Mouse (Mus musculus) ES-CJ7 (cell line): ENCODE measurements at regions not wholly inside any gene's neighbourhood (a gene's known extent, or its start where the extent isn't known, plus 50 kb on each side); places are given as distances from the start of the nearest gene placed in this dataset.
"Not testable (repeated sequence)": the region's sequence is repeated elsewhere in the genome, so short reads cannot be mapped to it uniquely, and the experiment has no call there.

Experiments
- DNase-seq: peaks from one replicate; pipeline ENCODE4 v3.0.0; 2011; ENCODE audit warnings: low read depth, low spot score

- DNase-seq, result no peak
Measured at GRCm38 (mm10) chr12:93151530-93151929, 1302.6 kb upstream of the Sel1l start.

- DNase-seq, result no peak
Measured at GRCm38 (mm10) chr12:93142265-93142664, 1293.3 kb upstream of the Sel1l start.

GRCm38 (mm10) chr12:93136395-93136794 is 1287.4 kb upstream of the Sel1l start:
- no peak for DNase-seq

GRCm38 (mm10) chr12:93122216-93122615 is 1273.3 kb upstream of the Sel1l start:
- no peak for DNase-seq

- DNase-seq, result no peak
Measured at GRCm38 (mm10) chr12:93088031-93088790, 1239.3 kb upstream of the Sel1l start.

GRCm38 (mm10) chr12:93063864-93064263 is 1214.9 kb upstream of the Sel1l start:
- DNase-seq, result no peak

GRCm38 (mm10) chr12:93019633-93020032 is 1170.7 kb upstream of the Sel1l start:
- no peak for DNase-seq

GRCm38 (mm10) chr12:93011583-93011982 is 1162.6 kb upstream of the Sel1l start:
- DNase-seq, result no peak

GRCm38 (mm10) chr12:93006844-93007365 is 1157.9 kb upstream of the Sel1l start:
- DNase-seq, result peak; percentile 4

GRCm38 (mm10) chr12:93003125-93003524 is 1154.2 kb upstream of the Sel1l start:
- DNase-seq, result no peak

GRCm38 (mm10) chr12:92975698-92976097 is 1126.7 kb upstream of the Sel1l start:
- DNase-seq, result no peak

GRCm38 (mm10) chr12:92944352-92944751 is 1095.4 kb upstream of the Sel1l start:
- DNase-seq, result no peak

- DNase-seq, result no peak
Measured at GRCm38 (mm10) chr12:92927591-92927990, 1078.6 kb upstream of the Sel1l start.

- DNase-seq, result no peak
Measured at GRCm38 (mm10) chr12:92926942-92927341, 1078.0 kb upstream of the Sel1l start.

- no peak for DNase-seq
Measured at GRCm38 (mm10) chr12:92919920-92920319, 1071.0 kb upstream of the Sel1l start.

- no peak for DNase-seq
Measured at GRCm38 (mm10) chr12:92916267-92916666, 1067.3 kb upstream of the Sel1l start.

- DNase-seq, result no peak
Measured at GRCm38 (mm10) chr12:92915776-92916175, 1066.8 kb upstream of the Sel1l start.

GRCm38 (mm10) chr12:92915203-92915602 is 1066.2 kb upstream of the Sel1l start:
- DNase-seq, result no peak

GRCm38 (mm10) chr12:92904382-92904781 is 1055.4 kb upstream of the Sel1l start:
- DNase-seq, result no peak

GRCm38 (mm10) chr12:92892315-92892714 is 1043.4 kb upstream of the Sel1l start:
- DNase-seq, result no peak

- DNase-seq, result not testable (repeated sequence)
Measured at GRCm38 (mm10) chr12:92891663-92892062, 1042.7 kb upstream of the Sel1l start.

GRCm38 (mm10) chr12:92891126-92891525 is 1042.2 kb upstream of the Sel1l start:
- not testable (repeated sequence) for DNase-seq

- no peak for DNase-seq
Measured at GRCm38 (mm10) chr12:92887747-92888146, 1038.8 kb upstream of the Sel1l start.
